Mouse (Mus musculus): Measurements from ENCODE around the gene Prss58. TPM values are rescaled to one million over a fixed set of nuclear protein-coding genes. Genes with fewer than 3 reads are reported as not detected.

The Prss58 gene
- total and polyA plus RNA-seq, 3 experiments = not detected

GRCm38 (mm10) chr6:40891754-40892153 lies 8.4 kb downstream of the Prss58 start:
- Histone ChIP-seq H3K27ac (ENCODE audit: control insufficient read depth, low read depth, low read length) (no peak overlapping the region), H3K9ac (ENCODE audit: control insufficient read depth, low read depth, low read length, poor library complexity, severe bottlenecking) (no peak overlapping the region), H3K36me3 (ENCODE audit: control insufficient read depth in 1 of 2, insufficient read depth in 2 of 2, low read length in 2 of 2) (no peaks in the 10 kb centered on the region), H3K79me2 (ENCODE audit: control insufficient read depth, insufficient read depth, low read length, poor library complexity) (no peaks in the 10 kb centered on the region), H3K4me1 (ENCODE audit: control insufficient read depth in 1 of 2, insufficient read depth in 2 of 2, low read length in 2 of 2) (no peaks in the 10 kb centered on the region), H3K9me3 (replicated peaks; ENCODE audit: insufficient read depth, low read length) (no peaks in the 10 kb centered on the region), H3K27me3 (ENCODE audit: control insufficient read depth in 1 of 2, insufficient read depth in 2 of 2, low read length in 2 of 2) (no peaks in the 10 kb centered on the region), H3K4me3 (ENCODE audit: control insufficient read depth in 1 of 2, insufficient read depth in 1 of 2, low read depth in 2 of 2, low read length in 2 of 2) (no peak overlapping the region)
- TF ChIP-seq KAT2A (conservative IDR thresholded peaks at IDR 0.05; ENCODE audit: low read depth, low read length) = no peak
- TF ChIP-seq HCFC1 (IDR thresholded peaks at IDR 0.05; ENCODE audit: low read depth, low read length) = no peak
- TF ChIP-seq E2F4 (IDR thresholded peaks at IDR 0.05; ENCODE audit: borderline replicate concordance, low read depth, low read length) = no peak
- no peak for TF ChIP-seq MAZ (IDR thresholded peaks at IDR 0.05; ENCODE audit: low read depth, low read length)
- no peak for TF ChIP-seq ELF1 (IDR thresholded peaks at IDR 0.05; ENCODE audit: low read depth, low read length)
- no peak for TF ChIP-seq MAFK (IDR thresholded peaks at IDR 0.05; ENCODE audit: borderline replicate concordance, low read depth, low read length)
- TF ChIP-seq POLR2AphosphoS5 (IDR thresholded peaks at IDR 0.05; ENCODE audit: borderline replicate concordance, low read depth, low read length) = no peak
- no peak for TF ChIP-seq TBP (IDR thresholded peaks at IDR 0.05; ENCODE audit: low read depth, low read length)
- no peak for TF ChIP-seq MXI1 (IDR thresholded peaks at IDR 0.05; ENCODE audit: low read depth, low read length)
- TF ChIP-seq ETS1 (IDR thresholded peaks at IDR 0.05; ENCODE audit: low read depth, low read length) = no peak
- TF ChIP-seq UBTF (IDR thresholded peaks at IDR 0.05; ENCODE audit: borderline replicate concordance, insufficient read depth, low read depth, low read length) = no peak
- TF ChIP-seq EP300 (IDR thresholded peaks at IDR 0.05; ENCODE audit: low read depth in 1 of 2, low read length in 2 of 2) = no peak
- no peak for TF ChIP-seq MYC (IDR thresholded peaks at IDR 0.05; ENCODE audit: low read depth, low read length)
- no peak for TF ChIP-seq JUND (IDR thresholded peaks at IDR 0.05; ENCODE audit: low read depth, low read length)
- no peak for TF ChIP-seq MYB (IDR thresholded peaks at IDR 0.05; ENCODE audit: low read depth, low read length)
- no peak for TF ChIP-seq CHD1 (IDR thresholded peaks at IDR 0.05; ENCODE audit: low read depth, low read length)
- TF ChIP-seq POLR2A (IDR thresholded peaks at IDR 0.05; ENCODE audit: control insufficient read depth in 1 of 2, insufficient read depth in 1 of 2, low read depth in 1 of 2, low read length in 2 of 2, poor library complexity in 1 of 2) = no peak
- TF ChIP-seq CTCF (IDR thresholded peaks at IDR 0.05 in 2 of 3, conservative IDR thresholded peaks at IDR 0.05 in 1 of 3; ENCODE audit: control insufficient read depth in 1 of 3, insufficient read depth in 1 of 3, low read depth in 2 of 3, low read length in 3 of 3, poor library complexity in 1 of 3, severe bottlenecking in 1 of 3) = no peak
- no peak for DNase-seq (ENCODE audit: low read depth, low spot score)

DNA sequence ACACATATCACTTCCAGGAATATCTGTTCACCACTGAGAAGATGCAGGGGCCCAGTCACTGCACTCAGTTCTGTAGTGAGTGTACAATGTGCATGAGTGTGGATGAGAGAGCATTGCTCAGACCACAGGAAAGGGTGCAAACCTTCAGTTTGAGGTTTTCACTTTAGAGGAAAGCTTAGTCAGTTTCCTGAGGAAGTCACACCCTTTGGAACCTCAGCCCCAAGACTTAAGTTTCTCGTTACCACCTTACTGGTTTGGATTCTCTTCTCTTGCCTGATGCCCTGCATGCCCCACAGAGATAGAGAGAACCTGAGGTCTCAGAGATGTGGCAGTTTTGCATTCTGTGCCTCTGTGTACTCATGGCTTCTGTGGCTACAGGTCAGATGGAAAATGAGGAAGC lies 9.2 kb downstream of the Prss58 start:
- peak; percentile 4 for DNase-seq (ENCODE audit: low read depth, low spot score)
- no peak overlapping the region for H3K27ac ChIP-seq (ENCODE audit: control insufficient read depth, low read depth, low read length)
- no peak for TF ChIP-seq NELFE (IDR thresholded peaks at IDR 0.05; ENCODE audit: low read depth, low read length)
- TF ChIP-seq HCFC1 (IDR thresholded peaks at IDR 0.05; ENCODE audit: low read depth, low read length) = no peak
- no peak for TF ChIP-seq EP300 (IDR thresholded peaks at IDR 0.05; ENCODE audit: low read depth in 1 of 2, low read length in 2 of 2)
- TF ChIP-seq RCOR1 (IDR thresholded peaks at IDR 0.05; ENCODE audit: low read depth, low read length) = no peak
- TF ChIP-seq TCF12 (IDR thresholded peaks at IDR 0.05; ENCODE audit: low read depth, low read length) = no peak
- TF ChIP-seq NRF1 (IDR thresholded peaks at IDR 0.05; ENCODE audit: insufficient read depth, low read depth, low read length, poor library complexity, severe bottlenecking) = no peak
- TF ChIP-seq KAT2A (conservative IDR thresholded peaks at IDR 0.05; ENCODE audit: low read depth, low read length) = no peak
- TF ChIP-seq RAD21 (IDR thresholded peaks at IDR 0.05; ENCODE audit: low read depth, low read length) = no peak
- TF ChIP-seq TAL1 (IDR thresholded peaks at IDR 0.05; ENCODE audit: low read length) = no peak
- TF ChIP-seq CHD1 (IDR thresholded peaks at IDR 0.05; ENCODE audit: low read depth, low read length) = no peak
- TF ChIP-seq ELF1 (IDR thresholded peaks at IDR 0.05; ENCODE audit: low read depth, low read length) = no peak
- no peak for TF ChIP-seq MYB (IDR thresholded peaks at IDR 0.05; ENCODE audit: low read depth, low read length)

More for the DNA sequence above, 9.2 kb downstream of the Prss58 start:
- Histone ChIP-seq H3K27me3 (ENCODE audit: control insufficient read depth in 1 of 2, insufficient read depth in 2 of 2, low read length in 2 of 2) (no peaks in the 10 kb centered on the region), H3K9ac (ENCODE audit: control insufficient read depth, low read depth, low read length, poor library complexity, severe bottlenecking) (no peak overlapping the region), H3K4me3 (ENCODE audit: control insufficient read depth in 1 of 2, insufficient read depth in 1 of 2, low read depth in 2 of 2, low read length in 2 of 2) (no peak overlapping the region), H3K4me1 (ENCODE audit: control insufficient read depth in 1 of 2, insufficient read depth in 2 of 2, low read length in 2 of 2) (no peaks in the 10 kb centered on the region), H3K36me3 (ENCODE audit: control insufficient read depth in 1 of 2, insufficient read depth in 2 of 2, low read length in 2 of 2) (no peaks in the 10 kb centered on the region), H3K79me2 (ENCODE audit: control insufficient read depth, insufficient read depth, low read length, poor library complexity) (no peaks in the 10 kb centered on the region), H3K9me3 (replicated peaks; ENCODE audit: insufficient read depth, low read length) (no peaks in the 10 kb centered on the region)
